Mouse (Mus musculus) kidney, postnatal 0 days (tissue): ENCODE measurements at regions not wholly inside any gene's neighbourhood (a gene's known extent, or its start where the extent isn't known, plus 50 kb on each side); places are given as distances from the start of the nearest gene placed in this dataset.

Experiments
- ATAC-seq: fragments of 200-750 bp; cut with Nextera tagmentation; replicated peaks from 2 replicates; pipeline ENCODE4 v1.8.0; 2017; ENCODE audit warnings: low read depth, moderate number of reproducible peaks, moderate TSS enrichment, moderate library complexity; ENCODE audit not compliant: low FRiP score
- DNase-seq: peaks from one replicate; pipeline ENCODE4 v3.0.0-alpha.2; 2016; ENCODE audit warnings: low spot score
- H3K27ac ChIP-seq: fragments of 300-500 bp; sonication (generic); 2 replicates; pipeline ENCODE4 v1.5.1; 2014; ENCODE audit warnings: mild to moderate bottlenecking
- H3K27me3 ChIP-seq: fragments of 300-500 bp; sonication (generic); 2 replicates; pipeline ENCODE4 v1.6.1; 2014; ENCODE audit warnings: low read length, mixed read lengths; ENCODE audit not compliant: insufficient read depth
- H3K36me3 ChIP-seq: fragments of 300-500 bp; sonication (generic); 2 replicates; pipeline ENCODE4 v1.6.1; 2014; ENCODE audit warnings: low read length, mixed read lengths; ENCODE audit not compliant: insufficient read depth
- H3K4me1 ChIP-seq: fragments of 300-500 bp; sonication (generic); replicated peaks from 2 replicates; pipeline ENCODE4 v1.6.1; 2014; ENCODE audit warnings: antibody characterized with exemption, low read length, mixed read lengths; ENCODE audit not compliant: insufficient read depth
- H3K4me2 ChIP-seq: fragments of 300-500 bp; sonication (generic); 2 replicates; pipeline ENCODE4 v1.6.1; 2014; ENCODE audit warnings: mild to moderate bottlenecking, low read length, moderate library complexity, mixed read lengths
- H3K4me3 ChIP-seq: fragments of 300-500 bp; sonication (generic); replicated peaks from 2 replicates; pipeline ENCODE4 v1.5.1; 2014; ENCODE audit warnings: low read depth, low read length
- H3K9ac ChIP-seq: fragments of 300-500 bp; sonication (generic); 2 replicates; pipeline ENCODE4 v1.6.1; 2014; ENCODE audit warnings: low read depth, low read length
- H3K9me3 ChIP-seq: fragments of 300-500 bp; sonication (generic); replicated peaks from 2 replicates; pipeline ENCODE4 v1.6.1; 2016; ENCODE audit warnings: low read length, inconsistent platforms, mixed read lengths
- CTCF ChIP-seq: IDR thresholded peaks from 2 replicates; pipeline ENCODE4 v1.5.1; 2016; ENCODE audit warnings: antibody characterized with exemption, low read depth, mild to moderate bottlenecking, moderate library complexity
- WGBS: fragments of 180-500 bp; shearing (Covaris S2); extraction: QIAGEN DNeasy Blood & Tissue Kit; methylation state at CpG from one replicate; pipeline ENCODE4 v1.1.7; 2014; 5-methylcytosine and 5-hydroxymethylcytosine counted together

- no peaks in the 10 kb centered on the region for H3K36me3 ChIP-seq
- no peak overlapping the region for H3K4me2 ChIP-seq
- H3K27ac ChIP-seq: no peak overlapping the region
- no peak overlapping the region for H3K4me3 ChIP-seq
- H3K9me3 ChIP-seq: no peaks in the 10 kb centered on the region
- no peaks in the 10 kb centered on the region for H3K27me3 ChIP-seq
- TF ChIP-seq CTCF: no peak
- H3K4me1 ChIP-seq: no peaks in the 10 kb centered on the region
- DNase-seq (no peak), ATAC-seq (no peak)
- H3K9ac ChIP-seq: no peak overlapping the region
- 42% methylated on average over 3 of the region's 3 CpGs for WGBS
Observed at GRCm38 (mm10) chr7:117161193-117161908, 219.4 kb upstream of the Xylt1 start.

GRCm38 (mm10) chr7:117174811-117175422 lies 205.9 kb upstream of the Xylt1 start:
- Histone ChIP-seq H3K4me3 (no peak overlapping the region), H3K36me3 (no peaks in the 10 kb centered on the region), H3K9ac (no peak overlapping the region), H3K9me3 (no peaks in the 10 kb centered on the region), H3K27me3 (no peaks in the 10 kb centered on the region), H3K4me1 (no peaks in the 10 kb centered on the region), H3K4me2 (no peak overlapping the region), H3K27ac (no peak overlapping the region)
- DNase-seq (peak; percentile 8), ATAC-seq (no peak)
- no peak for TF ChIP-seq CTCF
- WGBS: 69% methylated on average over 8 of the region's 8 CpGs

- no peak overlapping the region for H3K9ac ChIP-seq
- no peak overlapping the region for H3K4me3 ChIP-seq
- H3K36me3 ChIP-seq: no peaks in the 10 kb centered on the region
- DNase-seq: no peak
- H3K9me3 ChIP-seq: no peaks in the 10 kb centered on the region
- no peaks in the 10 kb centered on the region for H3K27me3 ChIP-seq
- 50% methylated on average over 1 of the region's 1 CpGs for WGBS
- no peak for ATAC-seq
- H3K27ac ChIP-seq: no peak overlapping the region
- H3K4me2 ChIP-seq: no peak overlapping the region
- TF ChIP-seq CTCF: peak; percentile 46
- no peaks in the 10 kb centered on the region for H3K4me1 ChIP-seq
Observed at GRCm38 (mm10) chr7:117184011-117184410, 196.8 kb upstream of the Xylt1 start.

- H3K27ac ChIP-seq: no peak overlapping the region
- no peak overlapping the region for H3K9ac ChIP-seq
- no peaks in the 10 kb centered on the region for H3K9me3 ChIP-seq
- no peaks in the 10 kb centered on the region for H3K4me1 ChIP-seq
- no peak for TF ChIP-seq CTCF
- no peaks in the 10 kb centered on the region for H3K36me3 ChIP-seq
- no peaks in the 10 kb centered on the region for H3K27me3 ChIP-seq
- DNase-seq (no peak), ATAC-seq (no peak)
- no peak overlapping the region for H3K4me2 ChIP-seq
- no peak overlapping the region for H3K4me3 ChIP-seq
- 91% methylated on average over 1 of the region's 1 CpGs for WGBS
Observed at GRCm38 (mm10) chr7:117185891-117186290, 194.9 kb upstream of the Xylt1 start.

GRCm38 (mm10) chr7:117196611-117197010 lies 184.2 kb upstream of the Xylt1 start:
- Histone ChIP-seq H3K4me1 (no peaks in the 10 kb centered on the region), H3K36me3 (no peaks in the 10 kb centered on the region), H3K9ac (no peak overlapping the region), H3K27ac (no peak overlapping the region), H3K27me3 (no peaks in the 10 kb centered on the region), H3K4me2 (no peak overlapping the region), H3K4me3 (no peak overlapping the region), H3K9me3 (no peaks in the 10 kb centered on the region)
- 68% methylated on average over 3 of the region's 3 CpGs for WGBS
- DNase-seq (no peak), ATAC-seq (no peak)
- TF ChIP-seq CTCF: no peak

- Histone ChIP-seq H3K9ac (no peak overlapping the region), H3K27me3 (no peaks in the 10 kb centered on the region)
Observed at GRCm38 (mm10) chr7:117226294-117226693, 154.5 kb upstream of the Xylt1 start.

More at GRCm38 (mm10) chr7:117226294-117226693, 154.5 kb upstream of the Xylt1 start:
- Histone ChIP-seq H3K4me3 (no peak overlapping the region), H3K36me3 (no peaks in the 10 kb centered on the region), H3K4me1 (no peaks in the 10 kb centered on the region), H3K27ac (no peak overlapping the region), H3K4me2 (no peak overlapping the region), H3K9me3 (no peaks in the 10 kb centered on the region)
- TF ChIP-seq CTCF: no peak
- DNase-seq (peak; percentile 81), ATAC-seq (no peak; the same call in 1 of the 2 replicates)
